Mouse (Mus musculus): ENCODE measurements around the gene Pygb.

GRCm38 (mm10) chr2:150770747-150771146 lies 15.8 kb upstream of the Pygb start:
- no peak for TF ChIP-seq CTCF (IDR thresholded peaks at IDR 0.05; ENCODE audit: low read depth)
- TF ChIP-seq EP300 (IDR thresholded peaks at IDR 0.05; ENCODE audit: low read depth) = peak; percentile 58; the same call in 1 of the 2 replicates

Data from heart, postnatal 0 days (tissue).